Mouse (Mus musculus): ENCODE measurements around the gene Myo16. TPM values are rescaled to one million over a fixed set of nuclear protein-coding genes. Genes with fewer than 3 reads are reported as not detected.
A peak's percentile ranks its signal among the peaks of the same experiment; 100 is the strongest.

Myo16 gene
- polyA plus RNA-seq, 1 experiment from 2014 or later: 1.5 TPM

DNA sequence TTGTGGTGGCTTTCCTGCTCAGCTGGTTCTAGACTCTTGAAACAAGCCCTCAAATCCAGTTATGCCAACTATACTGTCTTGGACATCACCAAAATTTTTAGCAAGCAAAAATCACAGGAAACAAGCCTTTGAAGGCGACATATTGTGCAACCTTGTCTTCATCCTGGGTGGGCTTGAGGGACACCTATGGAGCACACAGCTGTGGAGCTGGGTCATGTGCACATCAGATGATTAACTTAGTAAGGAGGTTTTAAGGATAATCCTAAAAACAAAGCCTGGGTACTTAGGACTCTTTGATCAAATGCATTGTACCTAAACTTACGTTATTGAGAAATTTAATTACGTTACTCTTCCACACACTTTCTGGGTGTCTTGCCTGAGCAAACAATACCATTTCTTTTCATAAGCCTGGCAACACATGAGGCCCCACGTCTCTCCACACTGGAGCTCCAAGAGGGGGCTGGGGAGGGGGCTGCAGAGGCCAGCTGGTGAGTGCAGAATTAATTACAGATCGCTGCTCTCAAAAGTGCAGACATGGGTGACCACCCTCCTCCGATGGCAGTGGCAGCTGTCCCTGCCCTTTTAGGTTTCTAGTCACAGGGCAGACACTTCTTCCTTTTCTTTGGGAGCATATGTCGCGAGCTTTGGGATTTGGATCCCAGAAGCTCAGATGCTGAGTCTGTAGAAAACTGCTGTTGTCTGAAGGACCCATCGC, 19.5 kb downstream of the Myo16 start:
- no peaks in the 10 kb centered on the region for H3K9me3 ChIP-seq (ENCODE audit: control insufficient read depth, low read length)
- no peaks in the 10 kb centered on the region for H3K36me3 ChIP-seq (ENCODE audit: control insufficient read depth, insufficient read depth, low read length)
- ATAC-seq (ENCODE audit: low FRiP score, low TSS enrichment): no peak
- WGBS: 47% methylated on average over 9 of the region's 9 CpGs
- no peaks in the 10 kb centered on the region for H3K4me1 ChIP-seq (replicated peaks; ENCODE audit: control insufficient read depth, insufficient read depth)
- DNase-seq (ENCODE audit: low spot score): no peak
- H3K27ac ChIP-seq (replicated peaks): no peak overlapping the region
- no peaks in the 10 kb centered on the region for H3K27me3 ChIP-seq (ENCODE audit: control insufficient read depth, insufficient read depth, low read length)
- H3K4me3 ChIP-seq (ENCODE audit: low read depth, low read length): no peak overlapping the region
- H3K9ac ChIP-seq (ENCODE audit: low read length): no peak overlapping the region
- H3K4me2 ChIP-seq (replicated peaks; ENCODE audit: low read depth): no peak overlapping the region
- no peak for TF ChIP-seq EP300 (optimal IDR thresholded peaks at IDR 0.05)
- no peak for TF ChIP-seq CTCF (IDR thresholded peaks at IDR 0.05; ENCODE audit: low read depth)

DNA sequence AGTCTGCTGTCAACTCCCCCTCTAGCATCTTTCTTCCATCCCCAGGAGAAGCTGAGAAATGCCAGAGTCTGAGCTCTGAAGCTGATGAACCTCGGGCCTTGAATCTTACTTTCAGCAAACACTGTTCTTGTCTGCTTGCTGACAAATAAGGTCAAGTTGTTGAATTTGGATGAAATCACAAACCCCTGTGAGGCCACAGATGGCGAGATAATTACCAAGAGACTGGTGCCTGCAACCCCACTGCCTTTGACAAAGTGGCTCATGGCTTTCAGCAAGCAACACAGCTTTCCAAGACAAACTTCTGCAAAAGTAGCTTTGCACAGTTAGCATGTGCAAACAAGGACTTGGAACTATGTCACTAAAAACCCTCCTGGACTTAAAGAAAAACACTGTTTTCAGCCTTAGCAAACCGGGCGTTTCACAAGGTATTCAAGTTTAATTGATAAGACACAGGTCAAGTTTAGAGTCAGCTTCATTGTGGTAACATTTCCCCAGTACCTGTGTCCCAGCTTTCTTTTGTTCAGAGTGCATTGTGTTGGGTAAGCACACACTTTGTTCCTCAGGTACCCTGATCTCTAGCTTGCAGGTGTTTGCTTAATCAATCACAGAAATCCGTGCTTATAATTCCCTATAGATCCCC, 20.6 kb downstream of the Myo16 start:
- H3K4me2 ChIP-seq (replicated peaks; ENCODE audit: low read depth): no peak overlapping the region
- WGBS: 37% methylated on average over 5 of the region's 5 CpGs
- H3K27me3 ChIP-seq (ENCODE audit: control insufficient read depth, insufficient read depth, low read length): no peaks in the 10 kb centered on the region
- DNase-seq (ENCODE audit: low spot score): peak; percentile 40
- no peaks in the 10 kb centered on the region for H3K4me1 ChIP-seq (replicated peaks; ENCODE audit: control insufficient read depth, insufficient read depth)
- H3K9ac ChIP-seq (ENCODE audit: low read length): no peak overlapping the region
- no peak overlapping the region for H3K4me3 ChIP-seq (ENCODE audit: low read depth, low read length)
- no peaks in the 10 kb centered on the region for H3K9me3 ChIP-seq (ENCODE audit: control insufficient read depth, low read length)
- TF ChIP-seq CTCF (IDR thresholded peaks at IDR 0.05; ENCODE audit: low read depth) (no peak), EP300 (optimal IDR thresholded peaks at IDR 0.05) (no peak)
- ATAC-seq (ENCODE audit: low FRiP score, low TSS enrichment): peak; percentile 78; the same call in 1 of the 2 replicates
- H3K36me3 ChIP-seq (ENCODE audit: control insufficient read depth, insufficient read depth, low read length): no peaks in the 10 kb centered on the region
- no peak overlapping the region for H3K27ac ChIP-seq (replicated peaks)

DNA sequence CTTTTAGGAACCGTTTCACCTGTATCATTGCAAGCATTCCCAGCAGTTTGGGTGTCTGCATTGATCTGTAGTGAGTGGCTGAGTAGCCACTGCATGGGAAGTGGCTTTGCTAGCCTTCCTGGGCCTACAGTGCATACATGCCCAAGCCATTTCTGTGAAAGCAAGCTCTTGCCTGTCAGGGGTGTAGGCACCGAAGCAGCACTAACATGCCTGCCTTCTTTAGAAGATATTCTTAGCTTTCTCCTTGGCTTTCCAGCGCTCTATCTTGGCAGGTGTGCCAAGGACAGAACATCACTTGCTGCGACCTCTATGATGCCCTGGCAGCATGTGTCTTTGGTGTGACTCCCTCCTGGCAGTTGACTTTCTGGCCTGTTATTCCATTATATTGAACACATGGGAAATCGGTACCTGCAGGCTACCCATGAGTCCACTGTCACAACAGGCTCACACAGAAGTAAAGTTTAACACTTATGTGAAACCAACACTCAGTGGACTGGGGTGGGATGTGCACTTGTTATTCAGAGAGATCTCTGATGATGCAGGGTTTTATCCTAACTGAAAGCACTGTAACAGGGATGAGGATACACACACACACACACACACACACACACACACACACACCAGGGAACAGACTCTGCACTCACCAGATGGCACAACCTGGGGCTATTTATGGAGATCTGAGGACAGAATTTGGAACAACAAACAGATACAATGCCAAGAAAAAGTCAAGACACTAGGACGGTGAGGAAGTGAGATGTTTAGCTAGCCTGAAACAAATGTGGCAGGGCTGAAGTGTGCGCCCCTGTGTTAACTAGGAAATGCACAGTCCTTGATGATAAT, 21.4 kb downstream of the Myo16 start:
- Histone ChIP-seq H3K9ac (ENCODE audit: low read length) (no peak overlapping the region), H3K4me3 (ENCODE audit: low read depth, low read length) (no peak overlapping the region), H3K9me3 (ENCODE audit: control insufficient read depth, low read length) (no peaks in the 10 kb centered on the region), H3K4me1 (replicated peaks; ENCODE audit: control insufficient read depth, insufficient read depth) (no peaks in the 10 kb centered on the region), H3K4me2 (replicated peaks; ENCODE audit: low read depth) (no peak overlapping the region), H3K36me3 (ENCODE audit: control insufficient read depth, insufficient read depth, low read length) (no peaks in the 10 kb centered on the region), H3K27me3 (ENCODE audit: control insufficient read depth, insufficient read depth, low read length) (no peaks in the 10 kb centered on the region), H3K27ac (replicated peaks) (no peak overlapping the region)
- WGBS: 58% methylated on average over 7 of the region's 7 CpGs
- ATAC-seq (ENCODE audit: low FRiP score, low TSS enrichment) (no peak), DNase-seq (ENCODE audit: low spot score) (peak; percentile 17)
- TF ChIP-seq CTCF (IDR thresholded peaks at IDR 0.05; ENCODE audit: low read depth) (no peak), EP300 (optimal IDR thresholded peaks at IDR 0.05) (no peak)

DNA sequence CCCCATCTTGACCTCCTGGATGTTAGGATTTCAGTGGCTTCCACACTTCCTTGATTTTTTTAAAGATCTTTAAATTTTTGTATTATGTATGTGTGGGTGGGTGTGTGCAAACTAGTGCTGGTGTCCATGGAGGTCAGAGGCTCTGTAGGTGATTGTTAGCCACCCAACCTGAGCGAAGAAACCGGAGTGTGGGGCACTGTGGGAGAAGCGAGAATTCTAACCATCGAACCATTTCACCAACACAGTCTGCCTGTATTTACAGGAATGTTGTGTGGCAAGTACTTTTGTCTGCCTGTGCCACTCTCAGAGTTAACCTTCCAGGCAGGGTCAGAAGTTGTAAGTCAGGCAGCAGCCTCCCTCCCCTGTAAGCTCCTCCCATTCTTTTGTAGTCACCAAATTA, 22.3 kb downstream of the Myo16 start:
- no peaks in the 10 kb centered on the region for H3K27me3 ChIP-seq (ENCODE audit: control insufficient read depth, insufficient read depth, low read length)

DNA sequence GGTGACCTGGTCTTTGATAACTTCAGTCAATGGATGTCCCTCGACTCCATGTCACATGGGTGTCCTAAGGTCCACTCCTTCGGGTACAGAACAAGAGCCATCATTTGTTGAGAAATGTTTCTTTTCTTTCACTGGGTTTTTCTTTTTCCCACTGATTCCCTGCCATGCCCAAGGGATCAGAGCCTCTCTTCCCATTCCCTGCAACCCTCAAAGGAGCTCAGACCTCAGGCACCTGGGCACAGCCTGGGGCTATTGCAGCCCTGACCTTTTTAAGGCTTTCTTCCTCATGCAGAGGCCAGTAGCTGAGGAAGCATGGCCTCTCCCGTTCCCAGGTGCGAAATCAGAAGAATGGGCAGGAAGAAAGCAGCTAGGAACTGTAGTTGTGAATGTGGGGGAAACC, 23.4 kb downstream of the Myo16 start:
- TF ChIP-seq CTCF (IDR thresholded peaks at IDR 0.05; ENCODE audit: low read depth) (no peak), EP300 (optimal IDR thresholded peaks at IDR 0.05) (no peak)
- Histone ChIP-seq H3K9ac (ENCODE audit: low read length) (no peak overlapping the region), H3K36me3 (ENCODE audit: control insufficient read depth, insufficient read depth, low read length) (no peaks in the 10 kb centered on the region), H3K27ac (replicated peaks) (no peak overlapping the region), H3K4me2 (replicated peaks; ENCODE audit: low read depth) (no peak overlapping the region), H3K4me3 (ENCODE audit: low read depth, low read length) (no peak overlapping the region), H3K4me1 (replicated peaks; ENCODE audit: control insufficient read depth, insufficient read depth) (no peaks in the 10 kb centered on the region), H3K27me3 (ENCODE audit: control insufficient read depth, insufficient read depth, low read length) (no peaks in the 10 kb centered on the region), H3K9me3 (ENCODE audit: control insufficient read depth, low read length) (no peaks in the 10 kb centered on the region)
- DNase-seq (ENCODE audit: low spot score) (peak; percentile 9), ATAC-seq (ENCODE audit: low FRiP score, low TSS enrichment) (no peak)
- 61% methylated on average over 4 of the region's 4 CpGs for WGBS

More for the DNA sequence above, 22.3 kb downstream of the Myo16 start:
- ATAC-seq (ENCODE audit: low FRiP score, low TSS enrichment) (no peak), DNase-seq (ENCODE audit: low spot score) (no peak)
- Histone ChIP-seq H3K9me3 (ENCODE audit: control insufficient read depth, low read length) (no peaks in the 10 kb centered on the region), H3K4me1 (replicated peaks; ENCODE audit: control insufficient read depth, insufficient read depth) (no peaks in the 10 kb centered on the region), H3K4me3 (ENCODE audit: low read depth, low read length) (no peak overlapping the region), H3K4me2 (replicated peaks; ENCODE audit: low read depth) (no peak overlapping the region), H3K27ac (replicated peaks) (no peak overlapping the region), H3K36me3 (ENCODE audit: control insufficient read depth, insufficient read depth, low read length) (no peaks in the 10 kb centered on the region), H3K9ac (ENCODE audit: low read length) (no peak overlapping the region)
- TF ChIP-seq CTCF (IDR thresholded peaks at IDR 0.05; ENCODE audit: low read depth) (no peak), EP300 (optimal IDR thresholded peaks at IDR 0.05) (no peak)
- WGBS: 65% methylated on average over 4 of the region's 4 CpGs

All from stomach, postnatal 0 days (tissue).